Mouse (Mus musculus) forebrain, embryonic 16.5 days (tissue): ENCODE results near the gene Grin1. TPM values are rescaled to one million over a fixed set of nuclear protein-coding genes. Genes with fewer than 3 reads are reported as not detected.

Experiments used
- ATAC-seq: fragments of 200-750 bp; cut with Nextera tagmentation; 2 replicates; pipeline ENCODE4 v1.8.0; 2017; ENCODE audit warnings: mild to moderate bottlenecking, moderate library complexity
- H3K27ac ChIP-seq: fragments of 300-500 bp; sonication (generic); 2 replicates; pipeline ENCODE4 v1.5.1; 2014; ENCODE audit warnings: low read length, control low read depth
- H3K27me3 ChIP-seq: fragments of 300-500 bp; sonication (generic); replicated peaks from 2 replicates; pipeline ENCODE4 v1.6.1; 2014; ENCODE audit warnings: low read length; ENCODE audit not compliant: control insufficient read depth, insufficient read depth
- H3K36me3 ChIP-seq: fragments of 300-500 bp; sonication (generic); 2 replicates; pipeline ENCODE4 v1.6.1; 2014; ENCODE audit not compliant: control insufficient read depth, insufficient read depth
- H3K4me1 ChIP-seq: fragments of 300-500 bp; sonication (generic); replicated peaks from 2 replicates; pipeline ENCODE4 v1.6.1; 2014; ENCODE audit warnings: low read length; ENCODE audit not compliant: control insufficient read depth, insufficient read depth
- H3K4me2 ChIP-seq: fragments of 300-500 bp; sonication (generic); 2 replicates; pipeline ENCODE4 v1.6.1; 2014; ENCODE audit warnings: mild to moderate bottlenecking, low read length, control low read depth
- H3K4me3 ChIP-seq: fragments of 300-500 bp; sonication (generic); replicated peaks from 2 replicates; pipeline ENCODE4 v1.5.1; 2014; ENCODE audit warnings: mild to moderate bottlenecking, low read length, control low read depth
- H3K9ac ChIP-seq: fragments of 300-500 bp; sonication (generic); replicated peaks from 2 replicates; pipeline ENCODE4 v1.6.1; 2014; ENCODE audit warnings: low read depth, low read length, control low read depth
- H3K9me3 ChIP-seq: fragments of 300-500 bp; sonication (generic); 2 replicates; pipeline ENCODE4 v1.6.1; 2016; ENCODE audit warnings: low read length; ENCODE audit not compliant: control insufficient read depth
- WGBS: fragments of 180-500 bp; shearing (Covaris S2); extraction: QIAGEN DNeasy Blood & Tissue Kit; methylation state at CpG from one replicate; pipeline ENCODE4 v1.1.7; 2014; 5-methylcytosine and 5-hydroxymethylcytosine counted together
- polyA plus RNA-seq: library from polyadenylated mRNA; unstranded; fragments of >200 nt; fragmentation: Nextera tagmentation; extraction: Ambion mirVana; gene quantifications from 2 replicates; pipeline ENCODE4 v1.2.1, GENCODE M21; 2015

Gene Grin1
- polyA plus RNA-seq, result 19.0 and 29.4 TPM in 2 replicates

GRCm38 (mm10) chr2:25318971-25319773 is at the start of gene Grin1:
Gene Grin1 (minus strand): TSS chr2:25319187.
- Histone ChIP-seq H3K36me3 (no peaks in the 10 kb centered on the region), H3K27me3 (peaks cover 32% of the 10 kb centered on the region), H3K4me2 (peak within 1 kb of the TSS; percentile 64), H3K4me3 (peak within 1 kb of the TSS; percentile 69), H3K27ac (peak within 1 kb of the TSS; percentile 84), H3K4me1 (peaks cover 10% of the 10 kb centered on the region), H3K9ac (peak within 1 kb of the TSS; percentile 75), H3K9me3 (no peaks in the 10 kb centered on the region)
- WGBS, result 10% methylated on average over 58 of the region's 58 CpGs
- peak; percentile 85 for ATAC-seq

- Histone ChIP-seq H3K27ac (no peak within 1 kb of the TSS), H3K4me1 (peaks cover 9% of the 10 kb centered on the region), H3K9me3 (no peaks in the 10 kb centered on the region), H3K36me3 (no peaks in the 10 kb centered on the region), H3K4me3 (peak within 1 kb of the TSS; percentile 61), H3K9ac (peak within 1 kb of the TSS; percentile 67), H3K4me2 (peak within 1 kb of the TSS; percentile 99), H3K27me3 (peaks cover 21% of the 10 kb centered on the region)
- under 1% methylated on average over 54 of the region's 54 CpGs for WGBS
- ATAC-seq, result peak; percentile 74
These were observed 46.2 kb upstream of the Grin1 start, which contains the start of gene Uap1l1 for GRCm38 (mm10) chr2:25365091-25365761. Gene Uap1l1 (minus strand): TSS chr2:25365682.

GRCm38 (mm10) chr2:25364761-25365090 is 45.7 kb upstream of the Grin1 start:
- ATAC-seq, result peak; percentile 18; the same call in 1 of the 2 replicates
- peak overlapping the region; percentile 99 for H3K4me2 ChIP-seq
- H3K27me3 ChIP-seq, result peaks cover 21% of the 10 kb centered on the region
- no peak overlapping the region for H3K27ac ChIP-seq
- H3K9me3 ChIP-seq, result no peaks in the 10 kb centered on the region
- no peak overlapping the region for H3K9ac ChIP-seq
- 32% methylated on average over 9 of the region's 9 CpGs for WGBS
- no peaks in the 10 kb centered on the region for H3K36me3 ChIP-seq
- H3K4me1 ChIP-seq, result peaks cover 9% of the 10 kb centered on the region
- H3K4me3 ChIP-seq, result peak overlapping the region; percentile 61

- Histone ChIP-seq H3K4me1 (peaks cover 9% of the 10 kb centered on the region), H3K4me2 (no peak overlapping the region), H3K36me3 (no peaks in the 10 kb centered on the region), H3K27me3 (peaks cover 21% of the 10 kb centered on the region), H3K9me3 (no peaks in the 10 kb centered on the region), H3K9ac (no peak overlapping the region), H3K27ac (no peak overlapping the region), H3K4me3 (no peak overlapping the region)
- 88% methylated on average over 4 of the region's 4 CpGs for WGBS
- no peak for ATAC-seq
These were observed 45.3 kb upstream of the Grin1 start for GRCm38 (mm10) chr2:25364313-25364712.

- Histone ChIP-seq H3K4me2 (no peak overlapping the region), H3K36me3 (no peaks in the 10 kb centered on the region), H3K4me3 (no peak overlapping the region), H3K4me1 (peaks cover 9% of the 10 kb centered on the region), H3K27ac (no peak overlapping the region), H3K27me3 (peaks cover 21% of the 10 kb centered on the region), H3K9me3 (no peaks in the 10 kb centered on the region), H3K9ac (no peak overlapping the region)
- 60% methylated on average over 13 of the region's 13 CpGs for WGBS
- ATAC-seq, result no peak
These were observed 44.6 kb upstream of the Grin1 start for GRCm38 (mm10) chr2:25363478-25364178.

GRCm38 (mm10) chr2:25359848-25360247 is 40.9 kb upstream of the Grin1 start:
- 86% methylated on average over 4 of the region's 4 CpGs for WGBS
- no peak overlapping the region for H3K4me3 ChIP-seq
- H3K9me3 ChIP-seq, result no peaks in the 10 kb centered on the region
- H3K36me3 ChIP-seq, result no peaks in the 10 kb centered on the region
- H3K4me1 ChIP-seq, result peaks cover 21% of the 10 kb centered on the region
- H3K9ac ChIP-seq, result no peak overlapping the region
- no peak overlapping the region for H3K4me2 ChIP-seq
- ATAC-seq, result no peak
- H3K27me3 ChIP-seq, result peaks cover 11% of the 10 kb centered on the region
- no peak overlapping the region for H3K27ac ChIP-seq

- no peak within 1 kb of the TSS for H3K27ac ChIP-seq
- peaks cover 19% of the 10 kb centered on the region for H3K4me1 ChIP-seq
- peaks cover 7% of the 10 kb centered on the region for H3K36me3 ChIP-seq
- no peaks in the 10 kb centered on the region for H3K27me3 ChIP-seq
- H3K9me3 ChIP-seq, result no peaks in the 10 kb centered on the region
- 4% methylated on average over 13 of the region's 13 CpGs for WGBS
- H3K9ac ChIP-seq, result peak within 1 kb of the TSS; percentile 68
- peak within 1 kb of the TSS; percentile 89 for H3K4me2 ChIP-seq
- ATAC-seq, result peak; percentile 76
- peak within 1 kb of the TSS; percentile 56 for H3K4me3 ChIP-seq
These were observed 37.5 kb upstream of the Grin1 start, which contains the start of gene Dpp7 for GRCm38 (mm10) chr2:25356208-25357079. Gene Dpp7 (minus strand): TSS chr2:25356359.

- peak overlapping the region; percentile 89 for H3K4me2 ChIP-seq
- no peaks in the 10 kb centered on the region for H3K9me3 ChIP-seq
- ATAC-seq, result no peak; the same call in 1 of the 2 replicates
- no peaks in the 10 kb centered on the region for H3K27me3 ChIP-seq
- WGBS, result 38% methylated on average over 18 of the region's 18 CpGs
- H3K4me1 ChIP-seq, result peaks cover 19% of the 10 kb centered on the region
- H3K36me3 ChIP-seq, result peaks cover 10% of the 10 kb centered on the region
- H3K27ac ChIP-seq, result no peak overlapping the region
- peak overlapping the region; percentile 56 for H3K4me3 ChIP-seq
- peak overlapping the region; percentile 68 for H3K9ac ChIP-seq
These were observed 36.6 kb upstream of the Grin1 start for GRCm38 (mm10) chr2:25355419-25356066.
